Mouse (Mus musculus) neutrophil, adult 83 days (primary cell): Measurements from ENCODE around the gene Cdk5rap3. TPM values are rescaled to one million over a fixed set of nuclear protein-coding genes. Genes with fewer than 3 reads are reported as not detected.

Experiments
- total RNA-seq, 2 experiments: library from RNA; stranded (reverse); gene quantifications; one replicate each; pipeline ENCODE4 v1.2.4; 2023

Cdk5rap3 gene
- 10 to 100 TPM; 40.4 to 40.6 TPM for total RNA-seq

GRCm38 (mm10) chr11:96916044-96916884, at the start of gene Cdk5rap3:
Cdk5rap3 (minus strand) TSS chr11:96916496.

DNA sequence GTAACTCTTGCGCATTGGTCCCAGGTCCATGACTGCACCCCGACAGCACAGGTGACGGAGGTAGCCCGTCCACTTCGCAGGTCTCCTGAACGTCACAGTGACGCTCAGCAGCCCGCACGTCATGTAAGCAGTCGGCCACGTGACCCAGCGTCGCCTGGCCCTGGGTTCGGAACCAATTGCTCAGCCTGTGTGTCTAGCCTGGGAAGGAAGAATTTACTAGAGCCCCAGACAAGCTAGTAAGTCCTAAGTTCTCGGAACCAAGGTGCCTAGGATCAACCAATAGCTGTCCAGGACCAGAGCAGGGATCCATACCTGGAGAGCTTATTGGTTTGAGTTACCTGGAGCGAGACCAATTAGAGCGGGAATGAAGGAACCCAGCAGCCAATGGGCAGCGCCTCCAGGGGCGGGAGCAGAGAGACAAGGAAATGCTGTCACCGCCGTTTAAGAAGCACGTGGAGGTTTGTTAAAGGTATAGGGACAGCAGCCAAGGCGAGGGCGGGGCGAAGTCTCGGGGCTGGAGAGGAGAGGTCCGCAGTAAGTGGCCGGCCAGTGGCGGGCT, 27.5 kb upstream of the Cdk5rap3 start, which contains the start of gene Pnpo:
Gene Pnpo (minus strand): TSS at position 241 of the 559 bp plus-strand sequence.

DNA sequence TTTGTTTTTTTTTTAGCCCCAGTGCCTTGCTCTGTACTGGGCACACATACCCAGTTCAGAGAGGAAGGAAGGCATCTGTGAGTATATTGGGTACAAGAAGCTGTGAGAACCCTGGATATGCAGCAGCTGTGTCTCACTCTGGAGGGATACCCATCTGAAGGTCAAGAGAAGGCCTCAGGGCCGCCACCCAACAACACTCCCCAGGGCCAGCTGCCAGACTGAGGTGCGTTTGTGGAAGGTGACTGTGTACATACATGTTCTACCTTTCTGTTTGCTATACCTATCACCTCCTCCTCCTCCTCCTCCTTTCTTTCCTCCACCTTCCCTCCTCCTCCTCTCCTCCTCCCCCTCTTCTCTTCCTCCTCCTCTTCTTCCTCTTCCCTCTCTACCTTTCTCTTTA, 11.8 kb upstream of the Cdk5rap3 start, which contains the start of gene Prr15l:
Gene Prr15l (plus strand): TSS at position 17 of the 400 bp plus-strand sequence.

Other genes with a start within 250 kb of the Cdk5rap3 start
- 10 to 100 TPM; 39.5 to 43.3 TPM for gene Snx11, start 138.9 kb downstream of the Cdk5rap3 start, total RNA-seq
- 10 to 100 TPM; 36.8 to 37.3 TPM for gene Cbx1, start 127.4 kb downstream of the Cdk5rap3 start, total RNA-seq
- gene Nfe2l1, start 86.5 kb downstream of the Cdk5rap3 start, total RNA-seq, result 10 to 100 TPM; 40.3 to 46.2 TPM
- gene Copz2, start 66.6 kb downstream of the Cdk5rap3 start, total RNA-seq, result 1 to 10 TPM in 1 of 2 experiments, under 1 TPM in 1; 0.37 to 1.7 TPM
- gene Prr15l, start 11.6 kb upstream of the Cdk5rap3 start, total RNA-seq, result under 1 TPM in 1 of 2 experiments, not detected in 1; 0.22 TPM
- gene Pnpo, start 27.5 kb upstream of the Cdk5rap3 start, total RNA-seq, result 10 to 100 TPM; 13.3 to 14.2 TPM
- gene Sp2, start 66.5 kb upstream of the Cdk5rap3 start, total RNA-seq, result 10 to 100 TPM; 34.4 to 34.8 TPM
- gene Sp6, start 96.9 kb upstream of the Cdk5rap3 start, total RNA-seq, result under 1 TPM in 1 of 2 experiments, not detected in 1; 0.13 TPM
- gene Scrn2, start 113.4 kb upstream of the Cdk5rap3 start, total RNA-seq, result 1 to 10 TPM; 2.3 to 2.5 TPM
- gene Lrrc46, start 124.9 kb upstream of the Cdk5rap3 start, total RNA-seq, result under 1 TPM; 0.68 to 0.90 TPM
- gene Mrpl10, start 125.1 kb upstream of the Cdk5rap3 start, total RNA-seq, result 10 to 100 TPM; 42.0 to 46.7 TPM
- 10 to 100 TPM; 21.7 to 24.6 TPM for gene Osbpl7, start 134.1 kb upstream of the Cdk5rap3 start, total RNA-seq
- gene Tbx21, start 198.8 kb upstream of the Cdk5rap3 start, total RNA-seq, result not detected
- gene Tbkbp1, start 235.0 kb upstream of the Cdk5rap3 start, total RNA-seq, result 10 to 100 TPM; 42.9 to 43.5 TPM